Mouse (Mus musculus) C2C12 (cell line): ENCODE data around the gene Gimap8. TPM values are rescaled to one million over a fixed set of nuclear protein-coding genes. Genes with fewer than 3 reads are reported as not detected.

Source experiments
- H3K27me3 ChIP-seq: one replicate; pipeline ENCODE4 v1.6.1; 2011; ENCODE audit not compliant: control insufficient read depth, insufficient read depth, insufficient read length
- H3K36me3 ChIP-seq: one replicate; pipeline ENCODE4 v1.6.1; 2011; ENCODE audit not compliant: control insufficient read depth, insufficient read depth
- H3K4me3 ChIP-seq: one replicate; pipeline ENCODE4 v1.5.1; 2011; ENCODE audit warnings: mild to moderate bottlenecking, control low read depth; ENCODE audit not compliant: poor library complexity, insufficient read depth, severe bottlenecking
- H3K79me2 ChIP-seq: one replicate; pipeline ENCODE4 v1.6.1; 2011; ENCODE audit not compliant: control insufficient read depth, insufficient read depth
- H3K79me3 ChIP-seq: one replicate; pipeline ENCODE4 v1.6.1; 2011; ENCODE audit warnings: low read depth, control low read depth
- H3ac ChIP-seq: one replicate; pipeline ENCODE3; 2011; ENCODE audit warnings: low read depth; ENCODE audit not compliant: control insufficient read depth, insufficient read length
- CEBPB ChIP-seq: IDR thresholded peaks from one replicate; pipeline ENCODE4 v1.6.1; 2011; ENCODE audit warnings: low read depth, mild to moderate bottlenecking, control low read depth, moderate library complexity
- CTCF ChIP-seq: IDR thresholded peaks from one replicate; pipeline ENCODE4 v1.5.1; 2011; ENCODE audit not compliant: control insufficient read depth, insufficient read depth, insufficient read length
- FOSL1 ChIP-seq: IDR thresholded peaks from one replicate; pipeline ENCODE4 v1.8.0; 2011; ENCODE audit warnings: mild to moderate bottlenecking, low read length; ENCODE audit not compliant: poor library complexity, insufficient read depth, severe bottlenecking
- MAX ChIP-seq: IDR thresholded peaks from one replicate; pipeline ENCODE4 v1.6.1; 2011; ENCODE audit warnings: mild to moderate bottlenecking, control low read depth
- MYOD1 ChIP-seq: IDR thresholded peaks from one replicate; pipeline ENCODE4 v1.6.1; 2011; ENCODE audit warnings: low read depth; ENCODE audit not compliant: control insufficient read depth, insufficient read length
- MYOG ChIP-seq: IDR thresholded peaks from one replicate; pipeline ENCODE4 v1.6.1; 2011; ENCODE audit not compliant: control insufficient read depth, insufficient read length; ENCODE audit errors: extremely low read depth
- USF1 ChIP-seq: IDR thresholded peaks from one replicate; pipeline ENCODE4 v1.6.1; 2011; ENCODE audit warnings: low read depth, mild to moderate bottlenecking, control low read depth, moderate library complexity
- polyA plus RNA-seq: library from polyadenylated mRNA; unstranded; fragments of >200 nt; fragmentation: generic; extraction: Trizol; gene quantifications from one replicate; pipeline ENCODE4 v1.2.1, GENCODE M21; 2012; ENCODE audit warnings: missing spikeins

The Gimap8 gene
- polyA plus RNA-seq, 1 experiment, result not detected

GRCm38 (mm10) chr6:48630831-48631230, 16.2 kb upstream of the Gimap8 start:
- TF ChIP-seq FOSL1, result no peak
- no peak for TF ChIP-seq MYOD1
- no peak for TF ChIP-seq CTCF
- TF ChIP-seq CEBPB, result no peak
- no peak for TF ChIP-seq MYOG
- TF ChIP-seq MAX, result no peak
- no peak for TF ChIP-seq USF1
- Histone ChIP-seq H3K27me3 (peaks cover 19% of the 10 kb centered on the region), H3ac (no peak overlapping the region), H3K36me3 (no peaks in the 10 kb centered on the region), H3K79me2 (no peaks in the 10 kb centered on the region), H3K4me3 (no peak overlapping the region), H3K79me3 (no peaks in the 10 kb centered on the region)

DNA sequence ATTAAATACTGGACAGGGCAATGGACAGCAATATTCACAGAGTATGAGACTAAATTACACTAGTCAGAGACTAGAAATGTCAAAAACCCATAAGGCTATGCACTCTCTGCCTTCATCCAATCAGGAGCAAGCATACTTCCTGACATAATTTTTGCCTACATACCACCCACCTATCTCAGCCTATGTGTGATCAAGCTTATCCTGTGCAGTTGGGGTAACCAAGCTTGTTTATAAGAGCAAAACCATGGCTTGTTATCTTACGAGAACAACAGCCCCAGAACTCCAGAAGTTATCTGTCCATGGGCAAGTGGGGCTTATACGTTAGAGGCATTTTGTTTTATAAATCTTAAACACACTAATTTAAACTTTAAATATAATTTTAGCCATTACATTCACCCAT, 11.9 kb upstream of the Gimap8 start:
- no peak overlapping the region for H3ac ChIP-seq
- H3K79me3 ChIP-seq, result no peaks in the 10 kb centered on the region
- H3K4me3 ChIP-seq, result no peak overlapping the region
- H3K36me3 ChIP-seq, result no peaks in the 10 kb centered on the region
- no peaks in the 10 kb centered on the region for H3K79me2 ChIP-seq
- TF ChIP-seq MYOG (no peak), MYOD1 (no peak), FOSL1 (no peak), CTCF (no peak), CEBPB (no peak), MAX (no peak), USF1 (no peak)
- H3K27me3 ChIP-seq, result peaks cover 5% of the 10 kb centered on the region

GRCm38 (mm10) chr6:48636515-48636914, 10.5 kb upstream of the Gimap8 start:
- Histone ChIP-seq H3K79me2 (no peaks in the 10 kb centered on the region), H3K4me3 (no peak overlapping the region), H3K79me3 (no peaks in the 10 kb centered on the region), H3ac (no peak overlapping the region), H3K27me3 (peaks cover 3% of the 10 kb centered on the region), H3K36me3 (no peaks in the 10 kb centered on the region)
- TF ChIP-seq MYOD1 (no peak), USF1 (no peak), FOSL1 (no peak)

DNA sequence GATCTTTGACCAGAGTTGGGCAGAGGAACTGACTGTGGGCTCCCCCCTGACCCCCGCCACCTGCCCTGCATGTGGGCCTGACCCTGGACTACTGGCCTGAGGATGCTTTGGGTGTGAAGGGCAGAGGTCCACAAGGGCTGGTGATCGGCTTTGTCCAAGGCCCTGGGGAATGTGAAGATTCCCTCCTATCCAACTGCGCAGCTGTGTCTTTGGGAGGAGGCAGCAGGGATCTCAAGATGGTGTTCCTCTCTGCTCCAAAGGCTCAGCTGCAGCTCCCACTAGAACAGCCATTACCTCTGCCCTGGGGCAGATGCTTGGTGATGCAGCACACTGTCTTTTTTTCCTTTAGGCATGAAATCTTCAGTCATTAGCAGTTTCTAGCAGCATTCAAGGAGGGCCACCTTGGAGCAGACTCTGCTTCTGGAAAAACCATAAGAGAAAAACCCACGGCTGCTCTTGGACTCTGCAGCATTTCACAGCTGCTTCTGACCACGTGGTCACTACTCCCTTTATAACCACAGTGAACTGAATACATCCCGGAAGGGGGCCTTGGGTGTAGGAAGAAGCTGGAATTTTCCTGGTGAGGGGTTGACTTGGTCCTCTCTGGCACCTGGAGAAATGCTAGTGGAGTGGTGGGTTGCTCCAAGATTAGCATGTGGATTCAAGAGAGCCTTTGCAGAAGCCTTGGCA, 9.1 kb upstream of the Gimap8 start:
- Histone ChIP-seq H3ac (no peak overlapping the region), H3K79me2 (no peaks in the 10 kb centered on the region), H3K36me3 (no peaks in the 10 kb centered on the region), H3K27me3 (peaks cover 4% of the 10 kb centered on the region), H3K4me3 (no peak overlapping the region), H3K79me3 (peaks cover 1% of the 10 kb centered on the region)
- TF ChIP-seq USF1, result no peak
- no peak for TF ChIP-seq CEBPB
- TF ChIP-seq CTCF, result no peak
- TF ChIP-seq MAX, result no peak
- no peak for TF ChIP-seq FOSL1
- no peak for TF ChIP-seq MYOG
- no peak for TF ChIP-seq MYOD1

- H3K27me3 ChIP-seq, result peaks cover 4% of the 10 kb centered on the region
- H3K79me3 ChIP-seq, result peaks cover 1% of the 10 kb centered on the region
- H3K36me3 ChIP-seq, result no peaks in the 10 kb centered on the region
- no peak overlapping the region for H3K4me3 ChIP-seq
- no peaks in the 10 kb centered on the region for H3K79me2 ChIP-seq
- no peak for TF ChIP-seq USF1
- TF ChIP-seq FOSL1, result no peak
- no peak for TF ChIP-seq MYOD1
- TF ChIP-seq CTCF, result no peak
- TF ChIP-seq MYOG, result no peak
- no peak for TF ChIP-seq CEBPB
- TF ChIP-seq MAX, result no peak
- H3ac ChIP-seq, result no peak overlapping the region
Observed at GRCm38 (mm10) chr6:48638553-48638952, 8.5 kb upstream of the Gimap8 start.

- Histone ChIP-seq H3K79me2 (no peaks in the 10 kb centered on the region), H3ac (no peak overlapping the region), H3K79me3 (peaks cover 1% of the 10 kb centered on the region), H3K27me3 (peaks cover 7% of the 10 kb centered on the region), H3K36me3 (no peaks in the 10 kb centered on the region), H3K4me3 (no peak overlapping the region)
- TF ChIP-seq MYOD1 (no peak), CTCF (no peak), MAX (no peak), FOSL1 (no peak)
Observed at GRCm38 (mm10) chr6:48641391-48641790, 5.6 kb upstream of the Gimap8 start.
